Mouse (Mus musculus): Measurements from ENCODE around the gene Scml4. TPM values are rescaled to one million over a fixed set of nuclear protein-coding genes. Genes with fewer than 3 reads are reported as not detected.

Gene Scml4
- polyA plus RNA-seq, 1 experiment = 0.56 TPM

DNA sequence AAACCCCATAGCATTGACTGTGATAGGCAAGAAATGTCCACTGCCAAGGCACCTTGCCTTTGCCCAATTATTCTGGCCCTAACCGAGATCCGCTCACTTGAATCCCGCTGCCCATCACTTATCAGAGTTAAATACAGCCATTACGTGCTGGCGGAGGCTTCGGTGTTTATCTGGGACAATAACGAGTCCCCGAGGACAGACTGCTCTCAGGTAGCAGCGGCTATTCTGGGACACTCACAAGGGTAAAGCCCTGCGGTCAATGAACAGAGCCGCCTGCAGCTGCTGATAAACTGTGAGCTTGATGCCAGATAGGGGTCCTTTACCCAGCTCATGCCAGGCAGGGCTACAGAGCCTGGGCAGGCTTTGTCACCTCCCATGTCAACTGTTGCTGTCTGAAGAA is 147.9 kb downstream of the Scml4 start:
- no peak overlapping the region for H3K4me3 ChIP-seq (ENCODE audit: control insufficient read depth, low read depth, low read length)
- TF ChIP-seq CTCF (IDR thresholded peaks at IDR 0.05; ENCODE audit: control insufficient read depth, insufficient read depth, insufficient replicate concordance, low read depth, low read length) (no peak), POLR2A (IDR thresholded peaks at IDR 0.05; ENCODE audit: control insufficient read depth, low read depth, low read length) (no peak)
- H3K4me1 ChIP-seq (ENCODE audit: control insufficient read depth, insufficient read depth, low read length) = peaks cover 6% of the 10 kb centered on the region
- H3K36me3 ChIP-seq (ENCODE audit: control insufficient read depth, insufficient read depth, low read length) = no peaks in the 10 kb centered on the region
- no peaks in the 10 kb centered on the region; the same call in none of the 2 replicates for H3K27me3 ChIP-seq (ENCODE audit: control insufficient read depth, insufficient read depth, low read length)
- no peak overlapping the region for H3K27ac ChIP-seq (ENCODE audit: control insufficient read depth, insufficient read depth, low read depth, low read length)

Other genes starting within 250 kb of the Scml4 start
- gene Sec63, start 98.9 kb upstream of the Scml4 start, polyA plus RNA-seq (2012; rRNA removed) = 16.1 and 23.1 TPM in 2 replicates